Comparison of ENCODE assay signal across 10 mouse cellular contexts in genomic region chr10:116199035-116199434, GRCm38 (mm10).
DNase-seq lines count a peak whose midpoint lies in the region; ATAC-seq and TF ChIP-seq lines count a peak whose summit lies in the region.
"Had no signal": no experiment of that assay in that cellular context is flagged by ENCODE, and none has a peak within 500 bp of the region (broad histone marks: within the 10 kb centered on the region; RNA-seq: fewer than 3 reads in every experiment).

No protein-coding gene starts in this region.

- WGBS in hindbrain, embryonic 10.5 days, result 21% methylated on average over 5 of the region's 5 CpGs
- 28% methylated on average over 5 of the region's 5 CpGs for WGBS in hindbrain, embryonic 12.5 days

- TF ChIP-seq EP300 in MEL (IDR thresholded peaks at IDR 0.05; ENCODE audit: low read depth in 1 of 2, low read length in 2 of 2), result no peak

- no peaks in the 10 kb centered on the region for H3K79me2 ChIP-seq in MEL (ENCODE audit: control insufficient read depth, insufficient read depth, low read length, poor library complexity)

- H3K27me3 ChIP-seq in hindbrain, embryonic 10.5 days (ENCODE audit: insufficient read depth, poor library complexity, severe bottlenecking), result no peaks in the 10 kb centered on the region
- no peaks in the 10 kb centered on the region for H3K27me3 ChIP-seq in hindbrain, embryonic 12.5 days
- no peaks in the 10 kb centered on the region for H3K27me3 ChIP-seq in MEL (ENCODE audit: control insufficient read depth in 1 of 2, insufficient read depth in 2 of 2, low read length in 2 of 2)

- ATAC-seq in hindbrain, embryonic 12.5 days (ENCODE audit: low FRiP score), result no peak
- ATAC-seq in granulocyte monocyte progenitor cell, adult 5-6 weeks (replicated peaks; ENCODE audit: poor library complexity, severe bottlenecking), result peak; percentile 68
- ATAC-seq in activated CD4-positive, CD25-positive, alpha-beta regulatory T cell, adult 4 months, result no peak

- H3K36me3 ChIP-seq in hindbrain, embryonic 10.5 days, result no peaks in the 10 kb centered on the region
- no peaks in the 10 kb centered on the region for H3K36me3 ChIP-seq in hindbrain, embryonic 12.5 days
- no peaks in the 10 kb centered on the region for H3K36me3 ChIP-seq in MEL (ENCODE audit: control insufficient read depth in 1 of 2, insufficient read depth in 2 of 2, low read length in 2 of 2)

- TF ChIP-seq RAD21 in MEL (IDR thresholded peaks at IDR 0.05; ENCODE audit: low read depth, low read length), result peak; percentile 61

- no peaks in the 10 kb centered on the region for H3K9me3 ChIP-seq in hindbrain, embryonic 10.5 days
- H3K9me3 ChIP-seq in hindbrain, embryonic 12.5 days (replicated peaks), result no peaks in the 10 kb centered on the region
- H3K9me3 ChIP-seq in MEL (replicated peaks; ENCODE audit: insufficient read depth, low read length), result no peaks in the 10 kb centered on the region

- peak; percentile 9 for DNase-seq in hindbrain, embryonic 10.5 days (ENCODE audit: low spot score)
- DNase-seq in 3T3-L1 (ENCODE audit: low read depth, low spot score), result peak; percentile 73
- peak; percentile 60 for DNase-seq in MEL (ENCODE audit: low read depth, low spot score)
- DNase-seq in layer of hippocampus, adult 8-10 months (ENCODE audit: low spot score in 2 of 2), result no peak
- DNase-seq in yolk sac, embryonic 10.5 days (ENCODE audit: low spot score), result no peak
- DNase-seq: cerebellum, adult 11 months had no signal

- TF ChIP-seq POLR2A in MEL (IDR thresholded peaks at IDR 0.05; ENCODE audit: control insufficient read depth in 1 of 2, insufficient read depth in 1 of 2, low read depth in 1 of 2, low read length in 2 of 2, poor library complexity in 1 of 2), result no peak

- no peak overlapping the region for H3K4me3 ChIP-seq in hindbrain, embryonic 10.5 days
- H3K4me3 ChIP-seq in hindbrain, embryonic 12.5 days, result no peak overlapping the region
- H3K4me3 ChIP-seq in MEL (ENCODE audit: control insufficient read depth in 1 of 2, insufficient read depth in 1 of 2, low read depth in 2 of 2, low read length in 2 of 2), result no peak overlapping the region

- no peak overlapping the region for H3K4me2 ChIP-seq in hindbrain, embryonic 12.5 days (replicated peaks)

- H3K27ac ChIP-seq in hindbrain, embryonic 10.5 days, result no peak overlapping the region
- no peak overlapping the region for H3K27ac ChIP-seq in hindbrain, embryonic 12.5 days
- H3K27ac ChIP-seq in MEL (ENCODE audit: control insufficient read depth, low read depth, low read length), result no peak overlapping the region
- H3K27ac ChIP-seq: macrophage had no signal

- H3K4me1 ChIP-seq in hindbrain, embryonic 10.5 days (replicated peaks), result peaks cover 11% of the 10 kb centered on the region
- no peaks in the 10 kb centered on the region for H3K4me1 ChIP-seq in hindbrain, embryonic 12.5 days
- no peaks in the 10 kb centered on the region for H3K4me1 ChIP-seq in MEL (ENCODE audit: control insufficient read depth in 1 of 2, insufficient read depth in 2 of 2, low read length in 2 of 2)

- H3K9ac ChIP-seq in hindbrain, embryonic 12.5 days, result no peak overlapping the region
- H3K9ac ChIP-seq in MEL (ENCODE audit: control insufficient read depth, low read depth, low read length, poor library complexity, severe bottlenecking), result no peak overlapping the region

- peak; percentile 42 to 75 (median 50) for TF ChIP-seq CTCF in MEL (IDR thresholded peaks at IDR 0.05 in 2 of 3, conservative IDR thresholded peaks at IDR 0.05 in 1 of 3; ENCODE audit: control insufficient read depth in 1 of 3, insufficient read depth in 1 of 3, low read depth in 2 of 3, low read length in 3 of 3, poor library complexity in 1 of 3, severe bottlenecking in 1 of 3)

TF ChIP-seq in MEL, 35 proteins besides CTCF, POLR2A, EP300 and RAD21:
- TF ChIP-seq MEF2A (IDR thresholded peaks at IDR 0.05; ENCODE audit: extremely low read depth, insufficient replicate concordance, low read depth, low read length, poor library complexity, severe bottlenecking), result no peak
- no peak for TF ChIP-seq SIN3A (IDR thresholded peaks at IDR 0.05; ENCODE audit: low read length)
- TF ChIP-seq ZC3H11A (IDR thresholded peaks at IDR 0.05; ENCODE audit: low read depth, low read length), result peak; percentile 50
- peak; percentile 68 for TF ChIP-seq SMC3 (IDR thresholded peaks at IDR 0.05; ENCODE audit: low read depth, low read length)

Comparison
In these comparisons a context has a peak if more than half of its experiments do, and no peak if none do; other contexts are left out.
1. DNase-seq: peak in hindbrain, embryonic 10.5 days (single experiment), 3T3-L1 (single experiment) and MEL (single experiment); none in layer of hippocampus, adult 8-10 months (0 of 2) and yolk sac, embryonic 10.5 days (single experiment).